Mouse (Mus musculus) C2C12 (cell line): ENCODE measurements around the gene Cdiptos.

Experiments used
- CTCF ChIP-seq: IDR thresholded peaks from one replicate; pipeline ENCODE4 v1.5.1; 2011; ENCODE audit not compliant: control insufficient read depth, insufficient read depth, insufficient read length
- USF1 ChIP-seq: IDR thresholded peaks from one replicate; pipeline ENCODE4 v1.6.1; 2011; ENCODE audit warnings: low read depth, mild to moderate bottlenecking, control low read depth, moderate library complexity

GRCm38 (mm10) chr7:127003620-127004019 is 27.7 kb upstream of the Cdiptos start:
- no peak for TF ChIP-seq CTCF
- no peak for TF ChIP-seq USF1
